Mouse (Mus musculus) olfactory bulb, adult 2 months (tissue): ENCODE measurements around the gene Auts2. TPM values are rescaled to one million over a fixed set of nuclear protein-coding genes. Genes with fewer than 3 reads are reported as not detected.
A peak's percentile ranks its signal among the peaks of the same experiment; 100 is the strongest.

Source experiments
- H3K27ac ChIP-seq: fragments of 200-500 bp; 2 replicates; pipeline ENCODE4 v1.5.1; 2012; ENCODE audit warnings: low read depth, low read length; ENCODE audit not compliant: insufficient read depth
- H3K4me1 ChIP-seq: fragments of 200-500 bp; 2 replicates; pipeline ENCODE4 v1.6.1; 2012; ENCODE audit warnings: low read length; ENCODE audit not compliant: control insufficient read depth, insufficient read depth
- H3K4me3 ChIP-seq: fragments of 200-500 bp; 2 replicates; pipeline ENCODE4 v1.5.1; 2012; ENCODE audit warnings: mild to moderate bottlenecking, low read depth, low read length, moderate library complexity; ENCODE audit not compliant: insufficient read depth
- CTCF ChIP-seq: fragments of 200-500 bp; IDR thresholded peaks from 2 replicates; pipeline ENCODE4 v1.5.1; 2012; ENCODE audit warnings: low read depth, mild to moderate bottlenecking, low read length, moderate library complexity; ENCODE audit not compliant: insufficient read depth
- POLR2A ChIP-seq: fragments of 200-500 bp; IDR thresholded peaks from 2 replicates; pipeline ENCODE4 v1.6.1; 2012; ENCODE audit warnings: mild to moderate bottlenecking, low read depth, low read length, moderate library complexity; ENCODE audit not compliant: insufficient read depth
- WGBS: fragments of 180-500 bp; shearing (Covaris S2); methylation state at CpG from one replicate; pipeline ENCODE4 v1.1.7; 2018; 5-methylcytosine and 5-hydroxymethylcytosine counted together
- polyA plus RNA-seq: library from polyadenylated mRNA; stranded (reverse); fragments of >200 nt; gene quantifications from 2 replicates; pipeline ENCODE4 v1.2.4, GENCODE M21; 2012; ENCODE audit warnings: low replicate concordance; ENCODE audit not compliant: missing spikeins, insufficient read depth, insufficient read length

The Auts2 gene
- polyA plus RNA-seq, 1 experiment: not detected

DNA sequence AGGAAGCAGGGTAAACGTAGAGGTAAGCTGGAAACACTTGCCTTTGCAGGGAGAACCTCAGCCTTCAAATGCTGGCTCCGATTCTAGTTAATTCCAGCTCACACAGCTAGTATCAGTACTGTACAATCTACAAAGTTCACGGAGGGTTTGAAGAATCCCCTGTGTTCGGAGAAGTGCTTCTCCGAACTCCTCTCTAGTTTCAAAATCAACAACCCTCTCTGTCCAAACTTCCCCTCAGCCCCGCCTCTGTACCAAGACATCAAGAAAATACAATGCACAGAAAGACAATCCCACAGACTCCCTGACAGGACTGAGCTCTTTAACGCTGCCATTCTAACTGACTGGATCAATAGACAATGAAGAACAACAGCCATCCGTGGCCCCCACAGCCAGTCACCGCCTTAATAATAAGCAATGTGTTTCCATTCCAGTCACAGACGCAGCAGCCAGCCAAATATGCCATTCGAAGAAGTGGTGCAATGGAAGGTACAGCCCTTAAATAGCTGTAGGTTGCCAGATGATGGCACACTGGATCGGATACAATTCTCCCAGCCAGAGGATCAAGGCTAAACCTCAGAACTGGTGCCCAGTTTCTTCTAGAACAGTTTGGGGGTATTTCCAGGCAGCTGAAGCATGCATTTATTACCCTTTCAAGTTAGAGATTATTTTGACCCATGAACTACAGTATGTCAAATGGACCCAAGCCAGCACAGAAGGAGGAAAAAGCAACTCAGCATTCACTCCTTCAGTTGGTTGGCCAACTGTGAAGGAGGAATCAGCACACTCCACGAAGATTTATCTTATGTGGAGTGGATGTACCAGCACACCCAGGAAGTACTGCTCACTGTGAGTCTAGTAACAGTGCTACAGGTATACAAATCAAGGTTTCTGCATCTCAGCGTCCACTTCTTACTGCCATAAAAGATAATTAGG is 151.0 kb downstream of the Auts2 start:
- TF ChIP-seq POLR2A: no peak
- TF ChIP-seq CTCF: no peak
- no peak overlapping the region for H3K4me3 ChIP-seq
- 24% methylated on average over 14 of the region's 14 CpGs for WGBS
- peaks cover 12% of the 10 kb centered on the region for H3K4me1 ChIP-seq
- H3K27ac ChIP-seq: peak overlapping the region; percentile 42; the same call in 1 of the 2 replicates

GRCm38 (mm10) chr5:132388746-132389145 is 154.4 kb downstream of the Auts2 start:
- 60% methylated on average over 5 of the region's 5 CpGs for WGBS
- peaks cover 7% of the 10 kb centered on the region for H3K4me1 ChIP-seq
- TF ChIP-seq POLR2A (no peak), CTCF (no peak)
- no peak overlapping the region for H3K27ac ChIP-seq
- no peak overlapping the region for H3K4me3 ChIP-seq

DNA sequence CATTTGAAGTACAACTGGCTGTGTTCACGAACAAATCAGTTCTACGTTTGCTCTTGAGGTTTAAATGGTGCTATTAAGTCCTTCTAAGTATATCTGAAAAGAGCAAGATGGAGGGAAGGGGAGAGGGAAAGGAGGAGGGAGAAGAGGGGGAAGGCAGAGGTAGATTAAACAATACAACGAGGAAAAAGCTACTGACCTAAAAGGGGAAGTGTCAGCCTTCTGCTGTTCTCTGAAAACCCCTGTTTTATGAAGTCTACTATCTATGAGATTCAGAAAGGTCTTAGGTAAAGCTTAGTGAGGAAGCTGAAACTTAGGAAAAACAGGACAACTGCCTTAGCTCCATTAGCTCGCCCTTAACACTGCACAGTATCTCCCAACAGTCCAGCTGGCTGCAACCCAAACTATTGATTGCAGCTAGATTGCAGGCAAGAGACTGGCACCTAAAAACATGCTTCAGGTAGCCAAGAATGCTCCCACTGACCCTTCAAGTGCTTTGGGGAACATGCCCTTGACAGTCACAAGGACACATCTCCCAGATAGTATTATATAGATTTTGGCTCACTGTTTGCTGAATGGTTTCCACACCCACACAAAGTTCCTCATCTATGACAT is 157.8 kb downstream of the Auts2 start:
- no peak for TF ChIP-seq CTCF
- no peak for TF ChIP-seq POLR2A
- H3K27ac ChIP-seq: no peak overlapping the region
- H3K4me1 ChIP-seq: peaks cover 14% of the 10 kb centered on the region
- WGBS: 46% methylated on average over 4 of the region's 4 CpGs
- no peak overlapping the region for H3K4me3 ChIP-seq

- Histone ChIP-seq H3K4me3 (no peak overlapping the region), H3K4me1 (peaks cover 14% of the 10 kb centered on the region), H3K27ac (no peak overlapping the region)
- TF ChIP-seq POLR2A: no peak
- no peak for TF ChIP-seq CTCF
- 57% methylated on average over 5 of the region's 5 CpGs for WGBS
Measured at GRCm38 (mm10) chr5:132380261-132380660, 162.9 kb downstream of the Auts2 start.

DNA sequence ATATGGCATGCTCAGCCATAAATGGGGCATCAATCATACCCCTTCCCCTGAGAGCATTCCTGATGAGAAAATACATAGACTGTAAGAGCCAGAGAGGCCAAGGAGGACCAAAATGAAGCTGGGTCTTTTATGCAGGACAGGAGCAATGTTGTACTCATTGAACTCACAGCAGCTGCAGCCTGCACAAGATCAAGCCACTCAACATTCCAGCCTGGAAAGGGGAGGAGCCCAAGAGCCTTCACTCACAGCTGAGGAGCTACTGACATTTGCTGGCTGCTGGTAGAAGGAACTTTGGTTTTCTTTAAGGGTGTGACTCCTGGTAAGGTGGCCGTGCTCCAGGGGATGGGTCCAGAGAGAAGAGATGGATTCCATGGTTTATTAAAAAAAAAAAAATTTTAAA is 164.2 kb downstream of the Auts2 start:
- no peak for TF ChIP-seq POLR2A
- TF ChIP-seq CTCF: no peak
- Histone ChIP-seq H3K4me3 (no peak overlapping the region), H3K4me1 (peaks cover 14% of the 10 kb centered on the region), H3K27ac (no peak overlapping the region)
- 95% methylated on average over 1 of the region's 1 CpGs for WGBS

DNA sequence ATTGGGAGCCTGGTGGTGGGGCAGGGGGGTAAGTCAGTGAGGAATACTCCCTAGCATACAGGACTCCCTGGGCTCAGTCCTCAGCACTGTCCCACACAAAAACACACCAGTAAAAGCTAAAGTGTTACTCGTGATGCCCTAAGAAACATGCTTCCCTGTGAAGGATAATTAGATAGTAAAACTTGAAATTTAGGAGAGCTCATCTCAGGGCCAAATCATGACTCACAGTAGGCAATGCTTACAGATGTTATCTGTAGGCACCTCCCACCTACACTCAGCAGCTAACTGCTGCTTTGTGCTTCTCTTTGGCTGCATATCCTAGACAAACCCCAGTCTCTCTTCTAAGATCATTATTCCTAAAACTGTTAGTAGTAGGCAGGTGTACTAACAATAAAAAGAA is 168.0 kb downstream of the Auts2 start:
- Histone ChIP-seq H3K4me1 (peaks cover 9% of the 10 kb centered on the region; the same call in 1 of the 2 replicates), H3K27ac (peak overlapping the region; percentile 10; the same call in 1 of the 2 replicates), H3K4me3 (no peak overlapping the region)
- no peak for TF ChIP-seq POLR2A
- no peak for TF ChIP-seq CTCF
- WGBS: 23% methylated on average over 1 of the region's 1 CpGs

GRCm38 (mm10) chr5:132373471-132374075 is 169.6 kb downstream of the Auts2 start:
- Histone ChIP-seq H3K4me1 (peaks cover 9% of the 10 kb centered on the region), H3K27ac (0 out of 2 replicates have a peak overlapping the region, but pooled peaks have one; percentile 17), H3K4me3 (no peak overlapping the region)
- 50% methylated on average over 4 of the region's 4 CpGs for WGBS
- TF ChIP-seq CTCF (no peak), POLR2A (no peak)

DNA sequence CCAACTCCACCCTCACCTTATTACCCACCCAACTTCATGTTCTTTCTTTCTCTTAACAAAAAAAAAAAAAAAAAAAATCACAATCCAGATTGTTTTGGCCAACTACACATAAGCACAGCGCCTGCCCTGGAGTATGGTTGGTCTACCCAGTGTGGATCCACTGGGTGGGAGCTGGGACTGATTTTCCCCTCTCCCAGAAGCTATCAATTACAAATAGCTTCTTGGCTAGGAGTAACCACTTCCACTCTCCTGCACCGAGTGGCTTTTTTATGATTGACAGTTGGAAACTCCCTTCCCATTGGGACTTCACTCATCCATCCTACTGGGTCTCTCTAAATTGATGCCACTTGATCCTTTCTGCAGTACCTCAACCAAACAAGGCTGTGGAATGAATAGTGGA is 170.5 kb downstream of the Auts2 start:
- Histone ChIP-seq H3K4me1 (peaks cover 11% of the 10 kb centered on the region), H3K4me3 (no peak overlapping the region), H3K27ac (no peak overlapping the region)
- 42% methylated on average over 2 of the region's 2 CpGs for WGBS
- TF ChIP-seq CTCF (no peak), POLR2A (no peak)

DNA sequence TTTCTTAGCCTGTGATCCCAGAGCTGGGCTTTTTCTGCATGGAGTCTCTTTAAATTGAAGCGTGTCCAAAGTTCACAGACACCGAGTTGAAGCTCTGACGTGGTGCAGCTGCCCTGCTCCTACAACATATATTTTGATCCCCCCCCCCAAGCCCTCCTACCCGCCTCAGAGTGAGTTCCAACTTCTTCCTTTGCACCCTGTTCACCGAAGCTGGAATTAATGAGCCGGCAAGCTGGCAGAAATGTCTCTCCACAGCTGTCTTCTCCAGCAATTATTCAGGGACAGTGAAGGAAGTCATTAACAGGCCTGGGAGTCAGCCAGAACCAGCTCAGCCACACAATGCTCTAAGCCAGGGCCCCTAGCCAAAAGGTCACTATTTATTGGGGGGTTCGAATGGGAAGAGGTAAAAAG is 174.5 kb downstream of the Auts2 start:
- TF ChIP-seq POLR2A (no peak), CTCF (no peak)
- no peak overlapping the region for H3K27ac ChIP-seq
- no peak overlapping the region for H3K4me3 ChIP-seq
- 20% methylated on average over 7 of the region's 7 CpGs for WGBS
- H3K4me1 ChIP-seq: peaks cover 14% of the 10 kb centered on the region
